Mouse (Mus musculus) adrenal gland, adult 10 weeks (tissue): ENCODE data around the gene Ddx55. TPM values are rescaled to one million over a fixed set of nuclear protein-coding genes. Genes with fewer than 3 reads are reported as not detected.

Experiments
- polyA plus RNA-seq: library from polyadenylated mRNA; stranded (reverse); fragments of 350-450 nt; fragmentation: Illumina TruSeq; extraction: RNeasy Lipid Tissue Mini Kit (QIAGEN cat#74804); gene quantifications from one replicate; pipeline ENCODE4 v1.2.3, GENCODE M21; 2014; ENCODE audit warnings: low read depth, low replicate concordance

Gene Ddx55
- 11.3 TPM for polyA plus RNA-seq

GRCm38 (mm10) chr5:124552558-124553307, at the start of gene Ddx55:
Ddx55 (plus strand) TSS chr5:124552864.

DNA sequence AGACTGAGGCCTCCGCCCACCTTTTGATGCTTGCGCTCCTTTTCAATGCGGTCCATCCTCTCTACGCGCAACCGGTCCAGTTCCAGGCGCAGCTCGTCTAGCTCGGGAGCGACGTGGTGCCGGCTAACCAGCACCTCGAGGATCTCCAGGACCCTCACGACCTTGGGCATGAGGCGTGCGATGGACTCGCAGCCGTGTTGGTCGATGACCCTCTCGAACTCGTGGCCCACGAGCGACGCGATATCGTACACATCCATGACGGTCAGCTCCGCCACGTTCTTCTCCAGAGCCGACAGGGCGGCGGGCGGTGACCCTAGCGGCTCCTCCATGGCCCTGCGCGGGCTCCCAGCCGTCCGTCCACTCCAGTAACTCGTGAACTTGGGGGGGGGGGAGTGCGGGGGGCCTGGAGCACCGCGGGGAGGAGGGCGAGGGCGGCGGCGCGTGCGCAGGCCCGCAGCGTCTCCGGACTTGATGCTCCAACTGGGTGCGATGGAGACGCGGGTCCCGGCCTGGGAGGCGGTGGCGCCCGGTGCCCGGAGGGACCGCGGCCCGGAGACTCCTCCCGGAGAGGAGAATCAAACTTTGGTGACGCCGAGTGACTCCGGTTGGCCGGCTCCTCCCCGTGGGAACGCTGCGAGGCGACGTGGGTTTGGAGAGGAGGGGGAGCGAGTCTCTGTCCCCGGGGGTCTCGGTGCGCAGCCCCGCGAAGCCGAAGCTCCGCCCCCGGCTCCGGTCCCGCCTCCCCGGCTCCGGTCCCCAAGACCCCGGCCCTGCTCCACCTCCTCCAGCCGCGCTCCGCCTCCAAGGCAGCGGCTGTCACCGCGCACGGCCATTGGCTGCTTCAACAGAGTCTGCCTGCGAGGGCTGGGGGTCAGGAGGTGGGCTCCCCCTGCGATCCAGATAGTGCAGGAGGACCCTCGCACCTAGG, 21.7 kb upstream of the Ddx55 start, which contains the start of gene Rilpl1:
Gene Rilpl1 (minus strand): TSS at position 737 of the 928 bp plus-strand sequence.

DNA sequence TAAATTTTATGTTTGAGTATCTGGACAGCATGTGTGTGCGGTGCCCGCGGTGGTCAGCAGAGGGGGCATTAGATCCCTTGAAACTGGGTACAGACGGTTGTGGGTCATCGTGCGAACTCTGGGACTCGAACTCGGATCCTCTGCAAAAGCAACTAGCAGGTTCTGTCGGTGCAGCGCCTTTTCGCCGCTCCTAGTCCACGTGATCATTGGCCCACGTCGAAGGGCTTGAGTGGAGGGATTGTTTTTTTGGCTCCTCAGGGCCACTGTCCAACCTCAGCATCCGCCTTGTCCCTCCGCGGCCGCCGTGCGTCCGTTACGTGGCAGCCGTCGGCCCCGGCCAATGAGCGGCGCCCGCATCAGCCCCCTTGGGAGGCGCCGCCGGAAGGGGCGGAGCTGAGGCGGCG, 12.3 kb upstream of the Ddx55 start, which contains the start of gene Tmed2:
Gene Tmed2 (plus strand): TSS at position 313 of the 404 bp plus-strand sequence.

DNA sequence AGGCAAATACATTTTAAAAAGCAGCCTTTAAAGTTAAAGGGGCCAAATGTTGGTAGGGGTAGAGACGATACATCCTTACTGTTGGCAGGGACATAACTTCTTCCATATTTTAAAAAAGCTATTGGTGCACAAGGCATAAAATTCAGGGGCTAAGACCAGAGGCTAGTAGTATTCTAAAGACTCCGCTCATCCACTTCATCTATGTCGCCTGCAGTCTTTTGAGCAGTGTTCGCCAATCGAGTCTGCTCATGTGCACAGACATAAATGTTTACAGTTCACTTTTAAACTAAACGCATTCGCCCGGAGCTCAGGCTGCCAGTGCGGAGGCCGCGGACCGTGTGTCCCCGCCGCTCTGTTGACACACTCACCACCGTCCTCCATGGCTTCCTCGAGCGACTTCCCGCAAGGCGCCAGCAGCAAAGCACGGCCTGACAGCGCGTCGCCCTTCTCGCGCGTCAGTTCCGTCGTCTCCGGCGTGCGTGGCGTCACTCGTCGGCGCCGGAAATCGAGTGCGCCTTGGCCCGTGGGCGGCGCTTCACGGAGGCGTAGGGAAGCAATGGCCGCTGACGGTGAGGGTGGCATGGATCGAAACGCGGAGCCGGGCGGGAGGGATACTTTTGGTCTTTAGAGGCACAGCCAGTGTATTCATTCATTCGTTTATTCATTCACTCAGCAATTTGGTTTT, 26.1 kb downstream of the Ddx55 start, which contains the start of the genes Eif2b1 and Gtf2h3:
Gene Eif2b1 (minus strand): TSS at position 499 of the 685 bp plus-strand sequence.
Gene Gtf2h3 (plus strand): TSS at position 508 of the 685 bp plus-strand sequence.

Other genes with a start within 250 kb of the Ddx55 start
- gene Mphosph9, start 224.9 kb upstream of the Ddx55 start, polyA plus RNA-seq = 11.8 TPM
- 34.5 TPM for gene 2810006K23Rik, start 224.8 kb upstream of the Ddx55 start, polyA plus RNA-seq
- gene Cdk2ap1, start 189.8 kb upstream of the Ddx55 start, polyA plus RNA-seq = 227 TPM
- gene Sbno1, start 126.9 kb upstream of the Ddx55 start, polyA plus RNA-seq = 106 TPM
- gene Kmt5a, start 112.9 kb upstream of the Ddx55 start, polyA plus RNA-seq = 144 TPM
- gene Rilpl2, start 74.5 kb upstream of the Ddx55 start, polyA plus RNA-seq = 2.6 TPM
- 0.58 TPM for gene Snrnp35, start 69.7 kb upstream of the Ddx55 start, polyA plus RNA-seq
- 6.8 TPM for gene Rilpl1, start 21.5 kb upstream of the Ddx55 start, polyA plus RNA-seq
- 1,447 TPM for gene Tmed2, start 12.2 kb upstream of the Ddx55 start, polyA plus RNA-seq
- 46.1 TPM for gene Eif2b1, start 26.3 kb downstream of the Ddx55 start, polyA plus RNA-seq
- gene Gtf2h3, start 26.3 kb downstream of the Ddx55 start, polyA plus RNA-seq = 6.8 TPM
- gene Atp6v0a2, start 75.7 kb downstream of the Ddx55 start, polyA plus RNA-seq = 54.8 TPM
- 0.82 TPM for gene Dnah10, start 172.2 kb downstream of the Ddx55 start, polyA plus RNA-seq